Mouse (Mus musculus) skeletal muscle tissue, postnatal 0 days (tissue): ENCODE data around the gene Cyp1a1. TPM values are rescaled to one million over a fixed set of nuclear protein-coding genes. Genes with fewer than 3 reads are reported as not detected.

Experiments used
- polyA plus RNA-seq: library from polyadenylated mRNA; unstranded; fragments of >200 nt; fragmentation: Nextera tagmentation; extraction: Ambion mirVana; gene quantifications from 2 replicates; pipeline ENCODE4 v1.2.1, GENCODE M21; 2015

The Cyp1a1 gene
- not detected in 2 replicates for polyA plus RNA-seq

DNA sequence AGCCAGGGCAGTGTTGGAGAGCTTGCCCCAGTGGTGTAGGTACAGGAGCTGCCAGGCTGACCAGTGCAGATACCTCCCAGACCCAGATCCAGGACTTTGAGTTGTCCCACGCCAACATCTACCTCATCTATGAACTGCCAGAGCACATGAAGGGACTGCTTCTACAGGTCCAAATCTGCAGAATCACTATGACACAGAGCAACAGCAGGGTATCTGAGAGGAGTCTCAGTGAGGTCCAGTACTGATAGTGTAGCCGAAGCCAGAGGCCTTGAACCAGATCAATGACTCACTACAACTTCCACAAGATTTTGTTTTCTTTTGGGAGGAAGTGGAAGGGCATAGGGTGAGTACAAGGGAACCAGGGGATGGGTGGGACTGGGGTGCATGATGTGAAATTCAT lies at the start of gene Cyp1a1:
Cyp1a1 (plus strand) TSS at position 178 of the 400 bp plus-strand sequence.

GRCm38 (mm10) chr9:57653283-57653682 lies 34.4 kb upstream of the Cyp1a1 start, which contains the start of gene Csk:
Csk (minus strand) TSS chr9:57653631.

GRCm38 (mm10) chr9:57683520-57683919 lies 4.2 kb upstream of the Cyp1a1 start, which contains the start of gene Cyp1a2:
Cyp1a2 (minus strand) TSS chr9:57683703.

DNA sequence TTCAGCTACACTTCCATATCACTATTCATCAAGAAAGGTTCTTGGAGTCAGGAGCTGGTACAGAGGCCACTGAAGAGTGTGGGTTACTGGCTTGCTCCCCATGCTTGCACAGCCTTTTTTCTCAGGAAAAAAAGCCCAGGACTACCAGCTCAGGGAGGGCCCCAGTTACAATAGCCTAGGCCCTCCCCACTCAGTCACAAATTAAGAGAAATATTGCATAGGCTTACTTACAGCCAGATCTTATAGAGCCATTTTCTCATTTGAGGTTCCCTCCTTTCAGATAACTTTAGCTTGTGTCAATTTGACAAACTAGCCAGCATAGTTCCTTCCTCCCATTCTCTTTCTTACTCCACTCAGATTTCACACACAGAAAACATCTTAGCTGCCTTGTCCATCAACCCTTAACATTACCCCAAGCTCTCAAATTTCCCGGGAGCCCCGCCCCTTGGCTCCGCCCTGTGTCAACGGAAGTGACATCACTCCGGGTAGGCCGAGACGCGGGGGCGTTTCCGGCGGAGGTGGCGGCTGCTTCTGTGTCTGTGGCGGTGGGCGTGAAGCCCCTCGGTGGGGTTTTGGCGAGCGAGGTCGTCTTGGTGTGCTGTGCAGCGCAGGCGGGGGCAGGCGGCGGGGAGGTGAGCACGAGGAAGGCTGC lies 20.5 kb downstream of the Cyp1a1 start, which contains the start of gene Edc3:
Edc3 (plus strand) TSS at position 473 of the 652 bp plus-strand sequence.

Other genes starting within 250 kb of the Cyp1a1 start
- 14.5 and 14.9 TPM in 2 replicates for gene Ppcdc, start 247.8 kb upstream of the Cyp1a1 start, polyA plus RNA-seq
- 7.9 and 8.3 TPM in 2 replicates for gene Scamp5, start 219.9 kb upstream of the Cyp1a1 start, polyA plus RNA-seq
- gene Rpp25, start 183.9 kb upstream of the Cyp1a1 start, polyA plus RNA-seq = 0.18 and 0.19 TPM in 2 replicates
- 1,582 and 1,881 TPM in 2 replicates for gene Cox5a, start 166.7 kb upstream of the Cyp1a1 start, polyA plus RNA-seq
- gene Fam219b, start 150.4 kb upstream of the Cyp1a1 start, polyA plus RNA-seq = 10.2 and 12.0 TPM in 2 replicates
- 118 and 126 TPM in 2 replicates for gene Mpi, start 135.2 kb upstream of the Cyp1a1 start, polyA plus RNA-seq
- 77.4 and 83.4 TPM in 2 replicates for gene Scamp2, start 127.0 kb upstream of the Cyp1a1 start, polyA plus RNA-seq
- 7.6 and 10.5 TPM in 2 replicates for gene Ulk3, start 98.5 kb upstream of the Cyp1a1 start, polyA plus RNA-seq
- gene Cplx3, start 81.6 kb upstream of the Cyp1a1 start, polyA plus RNA-seq = 0.09 and 0.10 TPM in 2 replicates
- not detected in 2 replicates for gene Lman1l, start 67.2 kb upstream of the Cyp1a1 start, polyA plus RNA-seq
- 10.5 and 13.5 TPM in 2 replicates for gene Csk, start 34.3 kb upstream of the Cyp1a1 start, polyA plus RNA-seq
- gene Cyp1a2, start 4.2 kb upstream of the Cyp1a1 start, polyA plus RNA-seq = not detected in 2 replicates
- gene Edc3, start 20.6 kb downstream of the Cyp1a1 start, polyA plus RNA-seq = 11.0 and 11.1 TPM in 2 replicates
- gene Clk3, start 77.9 kb downstream of the Cyp1a1 start, polyA plus RNA-seq = 33.6 and 34.7 TPM in 2 replicates
- 2.7 and 2.9 TPM in 2 replicates for gene Arid3b, start 148.9 kb downstream of the Cyp1a1 start, polyA plus RNA-seq
- 81.2 and 90.4 TPM in 2 replicates for gene Ubl7, start 223.1 kb downstream of the Cyp1a1 start, polyA plus RNA-seq